ENCODE assay signal across 37 mouse cellular contexts in genomic region chr19:7633021-7633420, GRCm38 (mm10). TPM values are rescaled to one million over a fixed set of nuclear protein-coding genes. Genes with fewer than 3 reads are reported as not detected.
"Had no signal": no experiment of that assay in that cellular context is flagged by ENCODE, and none has a peak within 500 bp of the region (broad histone marks: within the 10 kb centered on the region; RNA-seq: fewer than 3 reads in every experiment).

No protein-coding gene starts in this region.

- H3K9ac ChIP-seq: forebrain, postnatal 0 days; heart, embryonic 12.5 days; hindbrain, embryonic 13.5 days; hindbrain, embryonic 15.5 days; kidney, embryonic 15.5 days; limb, embryonic 13.5 days; limb, embryonic 15.5 days; liver, embryonic 12.5 days; liver, embryonic 14.5 days had no signal

- H3K27ac ChIP-seq: heart, embryonic 10.5 days; hindbrain, embryonic 13.5 days; hindbrain, embryonic 15.5 days; hindbrain, postnatal 0 days; kidney, embryonic 15.5 days; limb, embryonic 13.5 days; limb, embryonic 15.5 days; liver, embryonic 12.5 days; liver, embryonic 14.5 days had no signal

- DNase-seq: forebrain, postnatal 0 days; gastrocnemius, postnatal 14 days; gastrocnemius, postnatal 36 days; heart, adult 18-20 months; heart, postnatal 10 days; heart, postnatal 36 days; kidney, adult 11 months; kidney, postnatal 25 days; layer of hippocampus, adult 9-11 months; layer of hippocampus, postnatal 36 days; left cerebral cortex, postnatal 4 days had no signal

- H3K4me3 ChIP-seq: heart, embryonic 10.5 days; heart, embryonic 12.5 days; hindbrain, embryonic 13.5 days; hindbrain, embryonic 15.5 days; kidney, embryonic 15.5 days; limb, embryonic 13.5 days; limb, embryonic 15.5 days; liver, embryonic 12.5 days had no signal

- H3K36me3 ChIP-seq: heart, embryonic 10.5 days; heart, embryonic 12.5 days; hindbrain, embryonic 13.5 days; hindbrain, embryonic 15.5 days; kidney, embryonic 15.5 days; limb, embryonic 13.5 days; limb, embryonic 15.5 days; liver, embryonic 12.5 days had no signal

- H3K27me3 ChIP-seq: heart, embryonic 12.5 days; hindbrain, embryonic 13.5 days; hindbrain, embryonic 15.5 days; kidney, embryonic 15.5 days; limb, embryonic 13.5 days; limb, embryonic 15.5 days; liver, embryonic 12.5 days had no signal

- H3K4me1 ChIP-seq: heart, embryonic 10.5 days; heart, embryonic 12.5 days; hindbrain, embryonic 13.5 days; hindbrain, embryonic 15.5 days; kidney, embryonic 15.5 days; limb, embryonic 13.5 days; limb, embryonic 15.5 days; liver, embryonic 12.5 days had no signal

RNA-seq across cellular contexts. Expression of gene Hrasls5, which starts 20.7 kb away (rescaled TPM):
- total RNA-seq: forebrain, postnatal 0 days; gastrocnemius, adult 18-20 months; gastrocnemius, adult 8-10 months; gastrocnemius, postnatal 14 days; gastrocnemius, postnatal 36 days; heart, adult 18-20 months; heart, adult 8-10 months; heart, postnatal 10 days; heart, postnatal 36 days; hematopoietic stem cell, adult 5-6 weeks; hindbrain, postnatal 0 days; layer of hippocampus, adult 18-20 months; layer of hippocampus, postnatal 14 days; layer of hippocampus, postnatal 36 days; left cerebral cortex, adult 18-20 months; left cerebral cortex, postnatal 10 days; left cerebral cortex, postnatal 25 days; left cerebral cortex, postnatal 4 days had no signal
- polyA plus RNA-seq: heart, embryonic 10.5 days; heart, embryonic 12.5 days; heart, embryonic 14.5 days; heart, embryonic 16.5 days; hindbrain, embryonic 11.5 days; hindbrain, embryonic 13.5 days; hindbrain, embryonic 15.5 days; intestine, embryonic 14.5 days; intestine, embryonic 16.5 days; kidney, embryonic 15.5 days; limb, embryonic 11.5 days; limb, embryonic 15.5 days; liver, embryonic 12.5 days; liver, embryonic 16.5 days had no signal

RNA-seq across cellular contexts. Expression of gene Lgals12, which starts 26.0 kb away (rescaled TPM):
- total RNA-seq: hematopoietic stem cell, adult 5-6 weeks had no signal
- polyA plus RNA-seq: liver, embryonic 12.5 days had no signal
